Mouse (Mus musculus): ENCODE measurements at regions not wholly inside any gene's neighbourhood (a gene's known extent, or its start where the extent isn't known, plus 50 kb on each side); places are given as distances from the start of the nearest gene placed in this dataset.
"Not testable (repeated sequence)": the region's sequence is repeated elsewhere in the genome, so short reads cannot be mapped to it uniquely, and the experiment has no call there.

GRCm38 (mm10) chr5:28798361-28798760 lies 331.3 kb upstream of the Shh start:
- Histone ChIP-seq H3K4me1 (replicated peaks) (no peaks in the 10 kb centered on the region), H3K36me3 (no peaks in the 10 kb centered on the region), H3K4me2 (no peak overlapping the region), H3K9ac (no peak overlapping the region), H3K4me3 (no peak overlapping the region), H3K27me3 (no peaks in the 10 kb centered on the region), H3K27ac (replicated peaks) (no peak overlapping the region), H3K9me3 (no peaks in the 10 kb centered on the region)
- no peak for ATAC-seq (ENCODE audit: low read depth)
- 67% methylated on average over 1 of the region's 1 CpGs for WGBS

GRCm38 (mm10) chr5:28795130-28795758 lies 328.2 kb upstream of the Shh start:
- Histone ChIP-seq H3K9me3 (no peaks in the 10 kb centered on the region), H3K4me1 (replicated peaks) (no peaks in the 10 kb centered on the region), H3K27ac (replicated peaks) (no peak overlapping the region), H3K4me2 (no peak overlapping the region), H3K27me3 (no peaks in the 10 kb centered on the region), H3K4me3 (no peak overlapping the region), H3K9ac (no peak overlapping the region), H3K36me3 (no peaks in the 10 kb centered on the region)
- ATAC-seq (ENCODE audit: low read depth), result no peak
- 95% methylated on average over 6 of the region's 6 CpGs for WGBS

GRCm38 (mm10) chr5:28793781-28794180 lies 326.7 kb upstream of the Shh start:
- Histone ChIP-seq H3K36me3 (no peaks in the 10 kb centered on the region), H3K4me3 (no peak overlapping the region), H3K27me3 (no peaks in the 10 kb centered on the region), H3K9me3 (no peaks in the 10 kb centered on the region), H3K4me2 (no peak overlapping the region), H3K9ac (no peak overlapping the region), H3K27ac (replicated peaks) (no peak overlapping the region), H3K4me1 (replicated peaks) (no peaks in the 10 kb centered on the region)
- WGBS, result 86% methylated on average over 2 of the region's 2 CpGs
- no peak for ATAC-seq (ENCODE audit: low read depth)

- H3K27me3 ChIP-seq, result no peaks in the 10 kb centered on the region
- no peaks in the 10 kb centered on the region for H3K4me1 ChIP-seq (replicated peaks)
- no peaks in the 10 kb centered on the region for H3K9me3 ChIP-seq
- H3K27ac ChIP-seq (replicated peaks), result no peak overlapping the region
- no peak for ATAC-seq (ENCODE audit: low read depth)
- H3K36me3 ChIP-seq, result no peaks in the 10 kb centered on the region
- H3K4me3 ChIP-seq, result no peak overlapping the region
- H3K4me2 ChIP-seq, result no peak overlapping the region
- H3K9ac ChIP-seq, result no peak overlapping the region
- 89% methylated on average over 11 of the region's 11 CpGs for WGBS
Measured at GRCm38 (mm10) chr5:28785347-28786060, 318.4 kb upstream of the Shh start.

GRCm38 (mm10) chr5:28784339-28784966 lies 317.4 kb upstream of the Shh start:
- H3K27me3 ChIP-seq, result no peaks in the 10 kb centered on the region
- H3K4me1 ChIP-seq (replicated peaks), result no peaks in the 10 kb centered on the region
- no peaks in the 10 kb centered on the region for H3K36me3 ChIP-seq
- H3K9me3 ChIP-seq, result no peaks in the 10 kb centered on the region
- H3K4me3 ChIP-seq, result no peak overlapping the region
- H3K27ac ChIP-seq (replicated peaks), result no peak overlapping the region
- 96% methylated on average over 6 of the region's 6 CpGs for WGBS
- no peak for ATAC-seq (ENCODE audit: low read depth)
- no peak overlapping the region for H3K9ac ChIP-seq
- H3K4me2 ChIP-seq, result no peak overlapping the region

GRCm38 (mm10) chr5:28775648-28776359 lies 308.7 kb upstream of the Shh start:
- no peak for ATAC-seq (ENCODE audit: low read depth)
- WGBS, result 92% methylated on average over 2 of the region's 2 CpGs

GRCm38 (mm10) chr5:28771796-28772195 lies 304.7 kb upstream of the Shh start:
- Histone ChIP-seq H3K9me3 (no peaks in the 10 kb centered on the region), H3K27ac (replicated peaks) (no peak overlapping the region), H3K27me3 (no peaks in the 10 kb centered on the region), H3K4me2 (no peak overlapping the region), H3K4me3 (no peak overlapping the region), H3K36me3 (no peaks in the 10 kb centered on the region), H3K9ac (no peak overlapping the region), H3K4me1 (replicated peaks) (peaks cover 3% of the 10 kb centered on the region; the same call in 1 of the 2 replicates)
- 76% methylated on average over 1 of the region's 1 CpGs for WGBS
- ATAC-seq (ENCODE audit: low read depth), result no peak

More at GRCm38 (mm10) chr5:28775648-28776359, 308.7 kb upstream of the Shh start:
- no peaks in the 10 kb centered on the region for H3K9me3 ChIP-seq
- no peak overlapping the region for H3K4me3 ChIP-seq
- no peak overlapping the region for H3K9ac ChIP-seq
- no peak overlapping the region for H3K4me2 ChIP-seq
- H3K27ac ChIP-seq (replicated peaks), result no peak overlapping the region
- H3K36me3 ChIP-seq, result no peaks in the 10 kb centered on the region
- H3K4me1 ChIP-seq (replicated peaks), result peaks cover 3% of the 10 kb centered on the region; the same call in 1 of the 2 replicates
- no peaks in the 10 kb centered on the region for H3K27me3 ChIP-seq

- 91% methylated on average over 6 of the region's 6 CpGs for WGBS
- no peaks in the 10 kb centered on the region for H3K36me3 ChIP-seq
- H3K4me2 ChIP-seq, result no peak overlapping the region
- no peak overlapping the region for H3K4me3 ChIP-seq
- no peak overlapping the region for H3K9ac ChIP-seq
- no peak for ATAC-seq (ENCODE audit: low read depth)
- no peaks in the 10 kb centered on the region for H3K4me1 ChIP-seq (replicated peaks)
- H3K27ac ChIP-seq (replicated peaks), result no peak overlapping the region
- H3K27me3 ChIP-seq, result no peaks in the 10 kb centered on the region
- H3K9me3 ChIP-seq, result peaks cover 7% of the 10 kb centered on the region; the same call in 1 of the 2 replicates
Measured at GRCm38 (mm10) chr5:28756171-28756948, 289.3 kb upstream of the Shh start.

- not testable (repeated sequence) for ATAC-seq (ENCODE audit: low read depth); H3K36me3 ChIP-seq; H3K4me3 ChIP-seq; H3K27me3 ChIP-seq; H3K9me3 ChIP-seq; H3K9ac ChIP-seq; H3K4me1 ChIP-seq (replicated peaks); H3K27ac ChIP-seq (replicated peaks); H3K4me2 ChIP-seq
Measured at GRCm38 (mm10) chr5:28751821-28752220, 284.8 kb upstream of the Shh start.

- Histone ChIP-seq H3K9me3 (no peaks in the 10 kb centered on the region), H3K27me3 (no peaks in the 10 kb centered on the region), H3K36me3 (no peaks in the 10 kb centered on the region), H3K4me3 (no peak overlapping the region), H3K4me1 (replicated peaks) (no peaks in the 10 kb centered on the region), H3K9ac (no peak overlapping the region), H3K27ac (replicated peaks) (no peak overlapping the region), H3K4me2 (no peak overlapping the region)
- no peak for ATAC-seq (ENCODE audit: low read depth)
- WGBS, result 80% methylated on average over 3 of the region's 3 CpGs
Measured at GRCm38 (mm10) chr5:28734768-28735167, 267.7 kb upstream of the Shh start.

GRCm38 (mm10) chr5:28722067-28722466 lies 255.0 kb upstream of the Shh start:
- H3K9me3 ChIP-seq, result no peaks in the 10 kb centered on the region
- no peak overlapping the region for H3K4me2 ChIP-seq
- no peaks in the 10 kb centered on the region for H3K27me3 ChIP-seq
- no peak for ATAC-seq (ENCODE audit: low read depth)
- WGBS, result 81% methylated on average over 3 of the region's 3 CpGs
- H3K4me3 ChIP-seq, result no peak overlapping the region
- H3K27ac ChIP-seq (replicated peaks), result no peak overlapping the region
- H3K4me1 ChIP-seq (replicated peaks), result no peaks in the 10 kb centered on the region
- H3K36me3 ChIP-seq, result no peaks in the 10 kb centered on the region
- no peak overlapping the region for H3K9ac ChIP-seq
